Mouse (Mus musculus): ENCODE results near the gene Hoxa3. TPM values are rescaled to one million over a fixed set of nuclear protein-coding genes. Genes with fewer than 3 reads are reported as not detected.

Gene Hoxa3
- polyA plus RNA-seq, 1 experiment from 2014 or later, result 3.4 TPM

- Histone ChIP-seq H3K4me3 (ENCODE audit: low read depth, low read length) (peak overlapping the region; percentile 52), H3K27me3 (replicated peaks; ENCODE audit: control insufficient read depth, insufficient read depth, low read length) (peaks cover 93% of the 10 kb centered on the region), H3K9me3 (ENCODE audit: control insufficient read depth) (no peaks in the 10 kb centered on the region), H3K4me2 (replicated peaks; ENCODE audit: low read depth) (peak overlapping the region; percentile 66), H3K27ac (ENCODE audit: low read depth, low read length) (peak overlapping the region; percentile 69), H3K4me1 (replicated peaks; ENCODE audit: control insufficient read depth, insufficient read depth, low read length) (no peaks in the 10 kb centered on the region), H3K36me3 (ENCODE audit: control insufficient read depth, insufficient read depth) (no peaks in the 10 kb centered on the region), H3K9ac (ENCODE audit: low read depth, low read length) (peak overlapping the region; percentile 54)
- TF ChIP-seq CTCF (IDR thresholded peaks at IDR 0.05; ENCODE audit: low read depth), result no peak
- WGBS, result 6% methylated on average over 22 of the region's 22 CpGs
- no peak for ATAC-seq
Observed at GRCm38 (mm10) chr6:52212556-52213118, 499 bp downstream of the Hoxa3 start.

GRCm38 (mm10) chr6:52211961-52212360 is 1.2 kb downstream of the Hoxa3 start:
- Histone ChIP-seq H3K4me1 (replicated peaks; ENCODE audit: control insufficient read depth, insufficient read depth, low read length) (no peaks in the 10 kb centered on the region), H3K9ac (ENCODE audit: low read depth, low read length) (peak overlapping the region; percentile 41; the same call in 1 of the 2 replicates), H3K4me3 (ENCODE audit: low read depth, low read length) (peak overlapping the region; percentile 52), H3K4me2 (replicated peaks; ENCODE audit: low read depth) (peak overlapping the region; percentile 66), H3K9me3 (ENCODE audit: control insufficient read depth) (no peaks in the 10 kb centered on the region), H3K27ac (ENCODE audit: low read depth, low read length) (0 out of 2 replicates have a peak overlapping the region, but pooled peaks have one; percentile 6), H3K27me3 (replicated peaks; ENCODE audit: control insufficient read depth, insufficient read depth, low read length) (peaks cover 91% of the 10 kb centered on the region), H3K36me3 (ENCODE audit: control insufficient read depth, insufficient read depth) (no peaks in the 10 kb centered on the region)
- no peak for ATAC-seq
- WGBS, result 5% methylated on average over 13 of the region's 13 CpGs
- no peak for TF ChIP-seq CTCF (IDR thresholded peaks at IDR 0.05; ENCODE audit: low read depth)

- peak; percentile 86 for TF ChIP-seq CTCF (IDR thresholded peaks at IDR 0.05; ENCODE audit: low read depth)
- H3K36me3 ChIP-seq (ENCODE audit: control insufficient read depth, insufficient read depth), result no peaks in the 10 kb centered on the region
- H3K9me3 ChIP-seq (ENCODE audit: control insufficient read depth), result no peaks in the 10 kb centered on the region
- peak overlapping the region; percentile 52 for H3K4me3 ChIP-seq (ENCODE audit: low read depth, low read length)
- H3K9ac ChIP-seq (ENCODE audit: low read depth, low read length), result peak overlapping the region; percentile 41
- ATAC-seq, result peak; percentile 54
- H3K27me3 ChIP-seq (replicated peaks; ENCODE audit: control insufficient read depth, insufficient read depth, low read length), result peaks cover 91% of the 10 kb centered on the region
- WGBS, result 4% methylated on average over 37 of the region's 37 CpGs
- H3K4me2 ChIP-seq (replicated peaks; ENCODE audit: low read depth), result peak overlapping the region; percentile 66
- H3K27ac ChIP-seq (ENCODE audit: low read depth, low read length), result no peak overlapping the region
- H3K4me1 ChIP-seq (replicated peaks; ENCODE audit: control insufficient read depth, insufficient read depth, low read length), result no peaks in the 10 kb centered on the region
Observed at GRCm38 (mm10) chr6:52211170-52211935, 1.8 kb downstream of the Hoxa3 start.

- Histone ChIP-seq H3K27ac (ENCODE audit: low read depth, low read length) (no peak overlapping the region), H3K4me2 (replicated peaks; ENCODE audit: low read depth) (peak overlapping the region; percentile 66), H3K27me3 (replicated peaks; ENCODE audit: control insufficient read depth, insufficient read depth, low read length) (peaks cover 91% of the 10 kb centered on the region), H3K4me1 (replicated peaks; ENCODE audit: control insufficient read depth, insufficient read depth, low read length) (no peaks in the 10 kb centered on the region), H3K36me3 (ENCODE audit: control insufficient read depth, insufficient read depth) (no peaks in the 10 kb centered on the region), H3K9ac (ENCODE audit: low read depth, low read length) (no peak overlapping the region), H3K4me3 (ENCODE audit: low read depth, low read length) (0 out of 2 replicates have a peak overlapping the region, but pooled peaks have one; percentile 37), H3K9me3 (ENCODE audit: control insufficient read depth) (no peaks in the 10 kb centered on the region)
- no peak for ATAC-seq
- TF ChIP-seq CTCF (IDR thresholded peaks at IDR 0.05; ENCODE audit: low read depth), result no peak
- 34% methylated on average over 12 of the region's 12 CpGs for WGBS
Observed at GRCm38 (mm10) chr6:52209685-52210046, 3.5 kb downstream of the Hoxa3 start.

- TF ChIP-seq CTCF (IDR thresholded peaks at IDR 0.05; ENCODE audit: low read depth), result no peak
- WGBS, result 34% methylated on average over 15 of the region's 18 CpGs
- ATAC-seq, result no peak
Observed at GRCm38 (mm10) chr6:52208868-52209684, 4.1 kb downstream of the Hoxa3 start.

More at GRCm38 (mm10) chr6:52208868-52209684, 4.1 kb downstream of the Hoxa3 start:
- H3K9me3 ChIP-seq (ENCODE audit: control insufficient read depth), result no peaks in the 10 kb centered on the region
- peak overlapping the region; percentile 66 for H3K4me2 ChIP-seq (replicated peaks; ENCODE audit: low read depth)
- H3K27me3 ChIP-seq (replicated peaks; ENCODE audit: control insufficient read depth, insufficient read depth, low read length), result peaks cover 90% of the 10 kb centered on the region
- no peak overlapping the region for H3K27ac ChIP-seq (ENCODE audit: low read depth, low read length)
- H3K4me3 ChIP-seq (ENCODE audit: low read depth, low read length), result peak overlapping the region; percentile 37
- no peaks in the 10 kb centered on the region for H3K36me3 ChIP-seq (ENCODE audit: control insufficient read depth, insufficient read depth)
- H3K4me1 ChIP-seq (replicated peaks; ENCODE audit: control insufficient read depth, insufficient read depth, low read length), result no peaks in the 10 kb centered on the region
- H3K9ac ChIP-seq (ENCODE audit: low read depth, low read length), result peak overlapping the region; percentile 46
